Comparison of ENCODE assay signal across 15 mouse cellular contexts in genomic region chr2:68283021-68283548, GRCm38 (mm10).
DNase-seq lines count a peak whose midpoint lies in the region; ATAC-seq lines count a peak whose summit lies in the region.
"Had no signal": no experiment of that assay in that cellular context is flagged by ENCODE, and none has a peak within 500 bp of the region (broad histone marks: within the 10 kb centered on the region; RNA-seq: fewer than 3 reads in every experiment).

No protein-coding gene starts in this region.

- no peaks in the 10 kb centered on the region for H3K4me1 ChIP-seq in hindbrain, embryonic 11.5 days (replicated peaks; ENCODE audit: control insufficient read depth, insufficient read depth, low read length)
- H3K4me1 ChIP-seq in hindbrain, embryonic 10.5 days (replicated peaks), result no peaks in the 10 kb centered on the region
- H3K4me1 ChIP-seq in neural tube, embryonic 12.5 days, result no peaks in the 10 kb centered on the region
- peaks cover 3% of the 10 kb centered on the region for H3K4me1 ChIP-seq in forebrain, embryonic 16.5 days (replicated peaks; ENCODE audit: control insufficient read depth, insufficient read depth, low read length)

- no peaks in the 10 kb centered on the region for H3K27me3 ChIP-seq in hindbrain, embryonic 11.5 days (ENCODE audit: control insufficient read depth, insufficient read depth, low read length)
- H3K27me3 ChIP-seq in hindbrain, embryonic 10.5 days (ENCODE audit: insufficient read depth, poor library complexity, severe bottlenecking), result no peaks in the 10 kb centered on the region
- H3K27me3 ChIP-seq in neural tube, embryonic 12.5 days (replicated peaks), result no peaks in the 10 kb centered on the region
- H3K27me3 ChIP-seq in forebrain, embryonic 16.5 days (replicated peaks; ENCODE audit: control insufficient read depth, insufficient read depth, low read length), result no peaks in the 10 kb centered on the region

- H3K4me3 ChIP-seq in hindbrain, embryonic 11.5 days (ENCODE audit: low read depth, low read length), result no peak overlapping the region
- H3K4me3 ChIP-seq in hindbrain, embryonic 10.5 days, result no peak overlapping the region
- no peak overlapping the region for H3K4me3 ChIP-seq in neural tube, embryonic 12.5 days
- no peak overlapping the region for H3K4me3 ChIP-seq in forebrain, embryonic 16.5 days (replicated peaks; ENCODE audit: low read length)
- H3K4me3 ChIP-seq: myocyte had no signal

- H3K9ac ChIP-seq in hindbrain, embryonic 11.5 days (ENCODE audit: low read depth, low read length), result no peak overlapping the region
- H3K9ac ChIP-seq in neural tube, embryonic 12.5 days, result no peak overlapping the region
- no peak overlapping the region for H3K9ac ChIP-seq in forebrain, embryonic 16.5 days (replicated peaks; ENCODE audit: low read depth, low read length)
- H3K9ac ChIP-seq: lung, embryonic 14.5 days had no signal

- no peak overlapping the region for H3K4me2 ChIP-seq in hindbrain, embryonic 11.5 days (replicated peaks; ENCODE audit: low read depth, low read length)
- no peak overlapping the region for H3K4me2 ChIP-seq in neural tube, embryonic 12.5 days (replicated peaks)
- no peak overlapping the region for H3K4me2 ChIP-seq in forebrain, embryonic 16.5 days (ENCODE audit: low read length)
- H3K4me2 ChIP-seq: liver, embryonic 11.5 days; lung, embryonic 14.5 days had no signal

- no peak for DNase-seq in hindbrain, embryonic 11.5 days (ENCODE audit: low spot score)
- no peak for DNase-seq in hindbrain, embryonic 10.5 days (ENCODE audit: low spot score)
- no peak for DNase-seq in neural tube, embryonic 10.5 days (ENCODE audit: extremely low spot score, low spot score)
- DNase-seq in retina, postnatal 1 day, result peak; percentile 28
- no peak for DNase-seq in gastrocnemius, adult 8-10 months (ENCODE audit: low spot score in 2 of 2)
- no peak for DNase-seq in kidney, postnatal 4 days
- DNase-seq: cerebellum, adult 2 months; heart, adult 18-20 months; heart, postnatal 10 days; kidney, adult 9 months; lung, embryonic 14.5 days had no signal

- no peaks in the 10 kb centered on the region for H3K36me3 ChIP-seq in hindbrain, embryonic 11.5 days (ENCODE audit: control insufficient read depth, insufficient read depth, low read length)
- peaks cover 34% of the 10 kb centered on the region for H3K36me3 ChIP-seq in hindbrain, embryonic 10.5 days
- peaks cover 11% of the 10 kb centered on the region; the same call in 1 of the 2 replicates for H3K36me3 ChIP-seq in neural tube, embryonic 12.5 days
- H3K36me3 ChIP-seq in forebrain, embryonic 16.5 days (ENCODE audit: control insufficient read depth, insufficient read depth), result peaks cover 5% of the 10 kb centered on the region

- ATAC-seq in hindbrain, embryonic 11.5 days (ENCODE audit: low FRiP score), result 0 out of 2 replicates have a peak, but pooled peaks have one; percentile 27
- ATAC-seq in neural tube, embryonic 12.5 days (ENCODE audit: low FRiP score, low read depth), result 0 out of 2 replicates have a peak, but pooled peaks have one; percentile 41
- peak; percentile 84 for ATAC-seq in forebrain, embryonic 16.5 days

- WGBS in hindbrain, embryonic 11.5 days, result 84% methylated on average over 6 of the region's 6 CpGs
- WGBS in hindbrain, embryonic 10.5 days, result 91% methylated on average over 6 of the region's 6 CpGs
- WGBS in neural tube, embryonic 12.5 days, result 77% methylated on average over 6 of the region's 6 CpGs
- WGBS in forebrain, embryonic 16.5 days, result 49% methylated on average over 6 of the region's 6 CpGs

- no peak overlapping the region for H3K27ac ChIP-seq in hindbrain, embryonic 11.5 days (ENCODE audit: low read depth, low read length)
- H3K27ac ChIP-seq in hindbrain, embryonic 10.5 days, result no peak overlapping the region
- no peak overlapping the region for H3K27ac ChIP-seq in neural tube, embryonic 12.5 days
- H3K27ac ChIP-seq in forebrain, embryonic 16.5 days (ENCODE audit: low read length), result no peak overlapping the region

- no peaks in the 10 kb centered on the region for H3K9me3 ChIP-seq in hindbrain, embryonic 11.5 days (ENCODE audit: control insufficient read depth, low read length)
- H3K9me3 ChIP-seq in hindbrain, embryonic 10.5 days, result peaks cover 5% of the 10 kb centered on the region; the same call in 1 of the 2 replicates
- peaks cover 6% of the 10 kb centered on the region; the same call in 1 of the 2 replicates for H3K9me3 ChIP-seq in neural tube, embryonic 12.5 days
- peaks cover 6% of the 10 kb centered on the region; the same call in 1 of the 2 replicates for H3K9me3 ChIP-seq in forebrain, embryonic 16.5 days (ENCODE audit: control insufficient read depth, low read length)

Comparison
In these comparisons a context has a peak if more than half of its experiments do, and no peak if none do; other contexts are left out.
1. ATAC-seq: peak in every context shown above with its lines; median percentile 84 in forebrain, embryonic 16.5 days; 41 in neural tube, embryonic 12.5 days; 27 in hindbrain, embryonic 11.5 days.